In the genomic region with DNA sequence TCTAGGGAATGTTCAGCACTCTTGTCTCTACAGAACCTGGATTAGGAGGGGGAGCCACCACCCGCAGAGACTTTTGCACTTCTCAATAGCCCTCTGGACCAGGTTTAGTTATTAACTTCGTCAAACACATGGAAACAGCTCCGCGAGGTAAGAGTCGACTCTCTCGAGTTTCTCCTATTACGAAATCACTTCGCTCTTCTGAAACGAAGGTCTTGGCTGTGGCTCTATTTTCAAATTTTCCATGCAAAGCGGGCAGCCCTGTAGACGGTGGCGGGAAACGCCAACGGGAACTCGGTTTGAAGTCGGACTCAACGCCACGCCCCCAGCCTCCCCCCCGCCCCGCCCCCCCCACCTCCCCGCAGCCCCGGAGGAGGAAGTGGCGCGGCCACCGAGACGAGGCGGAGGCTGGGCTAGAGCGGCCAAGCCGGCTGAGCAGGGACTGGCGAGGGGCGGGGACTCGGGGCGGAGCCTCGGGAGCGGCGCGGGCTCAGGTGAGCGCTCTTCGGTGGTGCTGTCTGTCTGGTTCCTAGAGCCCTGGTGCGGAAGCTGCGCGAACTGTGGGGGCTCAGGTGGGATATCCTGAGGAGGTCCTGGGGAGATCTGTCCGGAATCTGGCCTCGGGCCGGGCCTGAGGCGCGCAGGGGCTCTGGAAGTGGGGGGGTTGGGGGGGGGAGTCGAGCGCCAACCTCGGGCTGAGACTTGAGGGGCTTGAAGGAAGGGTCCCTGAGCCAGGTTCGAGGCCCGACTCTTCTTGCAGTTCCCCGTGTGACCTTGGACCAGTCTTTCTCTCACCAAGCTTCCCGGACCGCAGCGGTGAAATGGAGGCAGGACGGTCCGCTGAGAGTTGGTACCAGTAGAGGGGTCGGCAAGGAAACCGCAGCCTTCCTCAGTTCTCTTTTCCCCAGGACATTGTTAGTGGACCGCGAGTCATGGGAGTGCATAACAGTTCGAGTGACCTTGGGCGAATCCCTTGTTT, we compare ENCODE assay signal across 1 mouse cellular context.
TF ChIP-seq lines count a peak whose summit lies in the region.

A gene (plus strand): TSS at position 449 of the 976 bp plus-strand sequence.

TF ChIP-seq in CH12.LX, 34 proteins besides CTCF, POLR2A, EP300 and RAD21 (continued from another document):
- TF ChIP-seq MAZ (IDR thresholded peaks at IDR 0.05; ENCODE audit: low read depth, low read length) (0 out of 2 replicates have a peak, but pooled peaks have one; percentile 77), E2F4 (IDR thresholded peaks at IDR 0.05; ENCODE audit: insufficient replicate concordance, low read depth, low read length) (peak; percentile 99), CHD1 (IDR thresholded peaks at IDR 0.05; ENCODE audit: low read depth, low read length) (no peak), MAX (IDR thresholded peaks at IDR 0.05; ENCODE audit: low read length) (peak; percentile 67; the same call in 1 of the 2 replicates), HCFC1 (IDR thresholded peaks at IDR 0.05; ENCODE audit: low read depth, low read length) (peak; percentile 72), ZNF384 (IDR thresholded peaks at IDR 0.05; ENCODE audit: low read depth, low read length) (no peak), NRF1 (IDR thresholded peaks at IDR 0.05; ENCODE audit: low read depth, low read length) (0 out of 2 replicates have a peak, but pooled peaks have one; percentile 33), SMC3 (IDR thresholded peaks at IDR 0.05; ENCODE audit: low read depth, low read length) (no peak), UBTF (IDR thresholded peaks at IDR 0.05; ENCODE audit: low read depth, low read length) (0 out of 2 replicates have a peak, but pooled peaks have one; percentile 51), MAFK (IDR thresholded peaks at IDR 0.05; ENCODE audit: insufficient replicate concordance, low read length) (no peak), JUND (conservative IDR thresholded peaks at IDR 0.05; ENCODE audit: low read depth, low read length) (no peak), TBP (conservative IDR thresholded peaks at IDR 0.05; ENCODE audit: low read depth, low read length) (no peak; the same call in 1 of the 2 replicates), ZC3H11A (IDR thresholded peaks at IDR 0.05; ENCODE audit: low read depth, low read length) (no peak), POLR2AphosphoS2 (IDR thresholded peaks at IDR 0.05; ENCODE audit: low read depth, low read length) (no peak; the same call in 1 of the 2 replicates), USF1 (IDR thresholded peaks at IDR 0.05; ENCODE audit: low read depth, low read length) (no peak), MYC (IDR thresholded peaks at IDR 0.05; ENCODE audit: low read depth, low read length) (peak; percentile 85), RCOR1 (conservative IDR thresholded peaks at IDR 0.05; ENCODE audit: low read depth, low read length) (0 out of 2 replicates have a peak, but pooled peaks have one; percentile 51), JUN (IDR thresholded peaks at IDR 0.05; ENCODE audit: insufficient read depth, low read depth, low read length) (no peak), SIN3A (IDR thresholded peaks at IDR 0.05; ENCODE audit: low read length) (peak; percentile 70), IRF4 (IDR thresholded peaks at IDR 0.05; ENCODE audit: low read depth, low read length) (peak; percentile 40; the same call in 1 of the 2 replicates), ZKSCAN1 (IDR thresholded peaks at IDR 0.05; ENCODE audit: borderline replicate concordance, low read depth, low read length) (no peak), USF2 (conservative IDR thresholded peaks at IDR 0.05; ENCODE audit: low read depth, low read length) (no peak), GABPA (IDR thresholded peaks at IDR 0.05; ENCODE audit: insufficient replicate concordance, low read depth, low read length) (no peak), MXI1 (IDR thresholded peaks at IDR 0.05; ENCODE audit: low read depth, low read length) (peak; percentile 76), ZMIZ1 (IDR thresholded peaks at IDR 0.05; ENCODE audit: low read depth, low read length) (peak; percentile 66)
